Mouse (Mus musculus) thymus, adult 2 months (tissue): ENCODE measurements at regions not wholly inside any gene's neighbourhood (a gene's known extent, or its start where the extent isn't known, plus 50 kb on each side); places are given as distances from the start of the nearest gene placed in this dataset.

Experiments used
- DNase-seq: peaks from one replicate; pipeline ENCODE4 v3.0.0; 2021
- H3K27ac ChIP-seq: fragments of 200-500 bp; 2 replicates; pipeline ENCODE4 v1.5.1; 2012; ENCODE audit warnings: low read length, control low read depth; ENCODE audit not compliant: control insufficient read depth, insufficient read depth
- H3K27me3 ChIP-seq: fragments of 200-500 bp; 2 replicates; pipeline ENCODE4 v1.6.1; 2012; ENCODE audit warnings: mild to moderate bottlenecking, low read length, moderate library complexity, mixed read lengths; ENCODE audit not compliant: control insufficient read depth, insufficient read depth
- H3K36me3 ChIP-seq: fragments of 200-500 bp; 2 replicates; pipeline ENCODE4 v1.6.1; 2012; ENCODE audit warnings: mild to moderate bottlenecking, low read length, moderate library complexity; ENCODE audit not compliant: control insufficient read depth, insufficient read depth
- H3K4me1 ChIP-seq: fragments of 200-500 bp; replicated peaks from 2 replicates; pipeline ENCODE4 v1.6.1; 2012; ENCODE audit warnings: low read length; ENCODE audit not compliant: control insufficient read depth, insufficient read depth
- H3K4me3 ChIP-seq: fragments of 200-500 bp; 2 replicates; pipeline ENCODE4 v1.5.1; 2012; ENCODE audit warnings: mild to moderate bottlenecking, low read length, control low read depth, moderate library complexity; ENCODE audit not compliant: control insufficient read depth, insufficient read depth
- CTCF ChIP-seq: fragments of 200-500 bp; IDR thresholded peaks from 2 replicates; pipeline ENCODE4 v1.5.1; 2012; ENCODE audit warnings: mild to moderate bottlenecking, control low read depth, low read length, moderate library complexity, borderline replicate concordance; ENCODE audit not compliant: control insufficient read depth, poor library complexity, insufficient read depth; ENCODE audit errors: extremely low read depth
- POLR2A ChIP-seq: fragments of 200-500 bp; IDR thresholded peaks from 2 replicates; pipeline ENCODE4 v1.6.1; 2012; ENCODE audit warnings: mild to moderate bottlenecking, low read length, control low read depth, moderate library complexity; ENCODE audit not compliant: control insufficient read depth, poor library complexity, insufficient read depth; ENCODE audit errors: extremely low read depth
- WGBS: fragments of 180-500 bp; shearing (Covaris S2); methylation state at CpG from one replicate; pipeline ENCODE4 v1.1.7; 2018; 5-methylcytosine and 5-hydroxymethylcytosine counted together

DNA sequence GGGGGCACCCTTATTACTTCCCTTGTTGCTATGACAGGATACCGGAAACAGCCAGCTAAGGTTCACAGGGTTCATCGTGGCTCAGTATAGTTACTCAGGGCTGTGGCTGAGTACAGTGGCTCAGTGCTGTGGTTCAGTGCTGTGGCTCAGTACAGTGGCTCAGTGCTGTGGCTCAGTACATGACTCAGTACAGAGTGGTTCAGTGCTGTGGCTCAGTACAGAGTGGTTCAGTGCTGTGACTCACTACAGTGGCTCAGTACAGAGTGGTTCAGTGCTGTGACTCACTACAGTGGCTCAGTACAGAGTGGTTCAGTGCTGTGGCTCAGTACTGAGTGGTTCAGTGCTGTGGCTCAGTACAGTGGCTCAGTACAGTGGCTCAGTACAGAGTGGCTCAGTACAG is 78.6 kb upstream of the Zfp423 start:
- Histone ChIP-seq H3K27ac (no peak overlapping the region), H3K27me3 (no peaks in the 10 kb centered on the region), H3K4me3 (no peak overlapping the region), H3K4me1 (no peaks in the 10 kb centered on the region), H3K36me3 (no peaks in the 10 kb centered on the region)
- no peak for TF ChIP-seq POLR2A
- no peak for TF ChIP-seq CTCF
- DNase-seq = no peak
- WGBS = 78% methylated on average over 2 of the region's 2 CpGs

DNA sequence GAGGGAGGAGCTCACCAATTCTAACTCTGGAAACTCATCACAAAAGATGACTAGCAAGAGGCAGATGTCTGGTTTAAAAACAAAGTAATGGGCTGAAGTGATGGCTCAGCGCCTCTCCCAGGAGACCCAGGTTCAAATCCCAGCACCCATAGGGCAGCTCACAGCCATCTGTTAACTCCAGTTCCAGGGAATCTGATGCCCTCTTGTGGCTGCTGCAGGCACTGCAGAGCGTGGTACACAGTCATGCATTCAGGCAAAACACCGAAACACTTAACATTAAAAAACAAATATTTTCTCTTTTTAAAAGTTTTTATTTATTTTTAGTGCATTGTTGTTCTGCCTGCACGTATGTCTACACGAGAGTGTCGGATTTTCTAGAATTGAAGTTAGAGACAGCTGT is 73.7 kb upstream of the Zfp423 start:
- TF ChIP-seq CTCF (peak; percentile 50; the same call in 1 of the 2 replicates), POLR2A (no peak)
- H3K27me3 ChIP-seq = no peaks in the 10 kb centered on the region
- 88% methylated on average over 6 of the region's 6 CpGs for WGBS
- H3K36me3 ChIP-seq = no peaks in the 10 kb centered on the region
- peak; percentile 13 for DNase-seq
- H3K4me1 ChIP-seq = no peaks in the 10 kb centered on the region
- H3K4me3 ChIP-seq = no peak overlapping the region
- no peak overlapping the region for H3K27ac ChIP-seq

GRCm38 (mm10) chr8:88024496-88024895 is 65.1 kb upstream of the Zfp423 start:
- DNase-seq = no peak
- H3K4me3 ChIP-seq = no peak overlapping the region
- TF ChIP-seq CTCF = no peak
- TF ChIP-seq POLR2A = no peak
- WGBS = 95% methylated on average over 14 of the region's 14 CpGs
- H3K4me1 ChIP-seq = no peaks in the 10 kb centered on the region
- no peaks in the 10 kb centered on the region for H3K36me3 ChIP-seq
- H3K27ac ChIP-seq = no peak overlapping the region
- no peaks in the 10 kb centered on the region for H3K27me3 ChIP-seq

- Histone ChIP-seq H3K36me3 (no peaks in the 10 kb centered on the region), H3K27me3 (no peaks in the 10 kb centered on the region), H3K27ac (no peak overlapping the region), H3K4me3 (no peak overlapping the region), H3K4me1 (no peaks in the 10 kb centered on the region)
- DNase-seq = no peak
- 31% methylated on average over 5 of the region's 5 CpGs for WGBS
- TF ChIP-seq CTCF (no peak), POLR2A (no peak)
Observed at GRCm38 (mm10) chr8:88023423-88023822, 64.0 kb upstream of the Zfp423 start.

DNA sequence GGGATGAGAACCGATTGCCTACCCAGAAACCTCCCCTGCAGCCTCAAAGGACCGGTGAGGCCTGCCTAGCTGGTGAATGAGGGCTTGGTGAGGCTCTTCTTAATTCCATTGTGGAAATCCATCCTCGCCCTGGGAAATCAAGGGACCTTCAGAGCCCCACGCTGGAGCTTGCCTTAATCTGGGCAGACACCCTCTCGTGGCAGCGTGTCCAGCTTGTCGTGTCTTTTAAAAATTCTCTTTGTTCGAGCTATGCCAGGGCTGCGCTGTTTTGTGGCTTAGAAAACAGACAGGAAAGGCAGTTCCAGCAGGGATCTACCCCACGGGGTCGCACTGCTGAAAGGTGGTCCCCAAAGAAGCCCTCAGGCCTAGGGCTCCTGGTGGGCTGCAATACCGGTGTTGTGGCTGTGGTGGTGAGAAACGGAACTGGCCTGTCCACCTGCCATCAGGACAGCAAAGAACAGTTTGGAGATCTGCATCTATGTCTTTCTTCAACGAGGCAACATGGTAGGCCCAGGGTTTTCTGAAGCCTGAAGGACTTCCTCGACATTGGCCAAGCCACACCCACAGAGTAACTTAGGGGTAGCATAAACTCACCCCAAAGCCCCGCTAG is 63.5 kb upstream of the Zfp423 start:
- Histone ChIP-seq H3K27me3 (no peaks in the 10 kb centered on the region), H3K27ac (no peak overlapping the region), H3K4me3 (no peak overlapping the region), H3K4me1 (no peaks in the 10 kb centered on the region), H3K36me3 (no peaks in the 10 kb centered on the region)
- no peak for DNase-seq
- WGBS = 88% methylated on average over 16 of the region's 16 CpGs
- no peak for TF ChIP-seq POLR2A
- no peak for TF ChIP-seq CTCF

- Histone ChIP-seq H3K27ac (no peak overlapping the region), H3K4me3 (no peak overlapping the region), H3K27me3 (no peaks in the 10 kb centered on the region), H3K4me1 (no peaks in the 10 kb centered on the region), H3K36me3 (no peaks in the 10 kb centered on the region)
- no peak for DNase-seq
- TF ChIP-seq POLR2A (no peak), CTCF (no peak)
- WGBS = 95% methylated on average over 17 of the region's 17 CpGs
Observed at GRCm38 (mm10) chr8:88019243-88020115, 60.1 kb upstream of the Zfp423 start.

GRCm38 (mm10) chr8:88018494-88018893 is 59.1 kb upstream of the Zfp423 start:
- Histone ChIP-seq H3K4me3 (no peak overlapping the region), H3K36me3 (no peaks in the 10 kb centered on the region), H3K27ac (no peak overlapping the region), H3K4me1 (no peaks in the 10 kb centered on the region), H3K27me3 (no peaks in the 10 kb centered on the region)
- TF ChIP-seq POLR2A = no peak
- TF ChIP-seq CTCF = no peak
- DNase-seq = no peak
- WGBS = 98% methylated on average over 4 of the region's 4 CpGs
